Mouse (Mus musculus): ENCODE data around the gene Mocs3.

DNA sequence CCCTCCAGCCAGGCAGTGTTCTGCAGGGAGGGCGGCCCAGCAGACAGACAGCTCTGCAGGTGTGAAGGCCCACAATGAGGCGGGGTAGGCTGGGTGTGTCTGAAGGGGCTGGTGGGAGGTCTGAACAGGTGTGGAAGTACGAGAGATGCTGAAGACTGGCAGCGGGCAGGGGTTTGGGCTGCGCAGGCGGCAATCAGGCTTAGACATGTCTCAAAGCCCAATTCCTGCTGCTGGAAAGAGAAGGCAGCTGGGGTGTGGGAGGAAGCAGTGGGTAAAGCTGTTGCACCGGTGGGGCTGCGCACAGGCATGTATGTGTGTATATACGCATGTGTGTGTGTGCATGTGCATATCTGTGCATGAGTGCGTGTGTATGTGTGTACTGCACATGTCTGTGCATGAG is 30.5 kb downstream of the Mocs3 start:
- no peak for TF ChIP-seq CTCF (IDR thresholded peaks at IDR 0.05; ENCODE audit: low read depth, low read length)
- no peak for TF ChIP-seq TAL1 (conservative IDR thresholded peaks at IDR 0.05; ENCODE audit: low read depth, low read length)
- no peak for TF ChIP-seq GATA2 (IDR thresholded peaks at IDR 0.05; ENCODE audit: borderline replicate concordance, low read depth, low read length)
- TF ChIP-seq POLR2AphosphoS5 (IDR thresholded peaks at IDR 0.05; ENCODE audit: insufficient replicate concordance, low read depth, low read length), result no peak

All from G1E (cell line).